Mouse (Mus musculus): ENCODE measurements around the gene Rcor1.

DNA sequence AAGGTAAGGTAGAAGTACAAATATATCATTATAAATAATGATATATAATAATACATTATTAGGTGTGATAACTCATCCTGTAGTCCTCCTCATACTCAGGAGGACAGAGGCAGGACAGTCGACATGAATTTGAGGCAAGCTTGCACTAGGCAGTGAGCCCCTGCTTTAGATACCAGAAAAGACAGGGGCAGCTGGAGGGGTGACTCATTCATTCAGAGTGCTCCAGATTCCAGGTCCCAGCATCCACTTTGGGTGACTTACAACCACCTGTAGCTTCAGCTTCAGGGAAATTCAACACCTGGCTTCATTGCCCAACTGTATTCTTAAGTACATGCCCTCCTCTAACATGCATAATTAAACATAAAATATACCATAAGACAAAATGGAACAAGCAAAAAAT is 7.7 kb downstream of the Rcor1 start:
- TF ChIP-seq CTCF (IDR thresholded peaks at IDR 0.05; ENCODE audit: control insufficient read depth, insufficient read depth, insufficient replicate concordance, low read depth, low read length) = no peak
- TF ChIP-seq POLR2A (IDR thresholded peaks at IDR 0.05; ENCODE audit: control insufficient read depth, low read depth, low read length) = no peak

Data from testis, adult 2 months (tissue).